Mouse (Mus musculus) heart, postnatal 0 days (tissue): ENCODE measurements around the gene Mybpc2. TPM values are rescaled to one million over a fixed set of nuclear protein-coding genes. Genes with fewer than 3 reads are reported as not detected.

Source experiments
- ATAC-seq: fragments of 200-750 bp; cut with Nextera tagmentation; 2 replicates; pipeline ENCODE4 v1.8.0; 2017; ENCODE audit warnings: low read depth, moderate number of reproducible peaks, moderate library complexity; ENCODE audit not compliant: insufficient read depth
- DNase-seq: peaks from one replicate; pipeline ENCODE4 v3.0.0-alpha.2; 2016; ENCODE audit warnings: low spot score
- H3K27ac ChIP-seq: fragments of 300-500 bp; sonication (generic); 2 replicates; pipeline ENCODE4 v1.5.1; 2014; ENCODE audit warnings: low read depth, mild to moderate bottlenecking
- H3K27me3 ChIP-seq: fragments of 300-500 bp; sonication (generic); 2 replicates; pipeline ENCODE4 v1.6.1; 2014; ENCODE audit warnings: low read length, mixed read lengths; ENCODE audit not compliant: control insufficient read depth, insufficient read depth
- H3K36me3 ChIP-seq: fragments of 300-500 bp; sonication (generic); replicated peaks from 2 replicates; pipeline ENCODE4 v1.6.1; 2014; ENCODE audit warnings: low read length, mixed read lengths; ENCODE audit not compliant: control insufficient read depth, insufficient read depth
- H3K4me1 ChIP-seq: fragments of 300-500 bp; sonication (generic); 2 replicates; pipeline ENCODE4 v1.6.1; 2014; ENCODE audit warnings: antibody characterized with exemption; ENCODE audit not compliant: control insufficient read depth, insufficient read depth
- H3K4me2 ChIP-seq: fragments of 300-500 bp; sonication (generic); 2 replicates; pipeline ENCODE4 v1.6.1; 2014; ENCODE audit warnings: low read depth, mild to moderate bottlenecking, low read length, moderate library complexity
- H3K4me3 ChIP-seq: fragments of 300-500 bp; sonication (generic); 2 replicates; pipeline ENCODE4 v1.5.1; 2014; ENCODE audit warnings: low read depth, low read length
- H3K9ac ChIP-seq: fragments of 300-500 bp; sonication (generic); replicated peaks from 2 replicates; pipeline ENCODE4 v1.6.1; 2014; ENCODE audit warnings: low read depth, low read length, mixed read lengths
- H3K9me3 ChIP-seq: fragments of 300-500 bp; sonication (generic); replicated peaks from 2 replicates; pipeline ENCODE4 v1.6.1; 2016; ENCODE audit warnings: low read length; ENCODE audit not compliant: control insufficient read depth
- CTCF ChIP-seq: IDR thresholded peaks from 2 replicates; pipeline ENCODE4 v1.5.1; 2016; ENCODE audit warnings: antibody characterized with exemption, control low read depth, low read depth
- EP300 ChIP-seq: IDR thresholded peaks from 2 replicates; pipeline ENCODE4 v1.6.1; 2016; ENCODE audit warnings: antibody characterized with exemption, low read depth
- WGBS: fragments of 180-500 bp; shearing (Covaris S2); extraction: QIAGEN DNeasy Blood & Tissue Kit; methylation state at CpG from one replicate; pipeline ENCODE4 v1.1.7; 2014; 5-methylcytosine and 5-hydroxymethylcytosine counted together
- polyA plus RNA-seq: library from polyadenylated mRNA; unstranded; fragments of >200 nt; fragmentation: Nextera tagmentation; extraction: Ambion mirVana; gene quantifications from 2 replicates; pipeline ENCODE4 v1.2.1, GENCODE M21; 2015
- total RNA-seq: library from RNA; depleted of rRNA; stranded (reverse); fragments of >200 nt; gene quantifications from 2 replicates; pipeline ENCODE4 v1.2.3, GENCODE M21; 2014; ENCODE audit warnings: low replicate concordance

The Mybpc2 gene
- total and polyA plus RNA-seq, 2 experiments from 2014 or later = 2.6 to 4.5 TPM

GRCm38 (mm10) chr7:44482836-44483435, 41.5 kb downstream of the Mybpc2 start:
- Histone ChIP-seq H3K36me3 (no peaks in the 10 kb centered on the region), H3K27ac (peak overlapping the region; percentile 20; the same call in 1 of the 2 replicates), H3K4me2 (peak overlapping the region; percentile 30), H3K4me3 (no peak overlapping the region), H3K9ac (peak overlapping the region; percentile 26; the same call in 1 of the 2 replicates), H3K4me1 (peaks cover 12% of the 10 kb centered on the region), H3K9me3 (no peaks in the 10 kb centered on the region), H3K27me3 (no peaks in the 10 kb centered on the region)
- WGBS = 42% methylated on average over 3 of the region's 3 CpGs
- TF ChIP-seq EP300 (no peak), CTCF (no peak)
- no peak for DNase-seq
- ATAC-seq = no peak

DNA sequence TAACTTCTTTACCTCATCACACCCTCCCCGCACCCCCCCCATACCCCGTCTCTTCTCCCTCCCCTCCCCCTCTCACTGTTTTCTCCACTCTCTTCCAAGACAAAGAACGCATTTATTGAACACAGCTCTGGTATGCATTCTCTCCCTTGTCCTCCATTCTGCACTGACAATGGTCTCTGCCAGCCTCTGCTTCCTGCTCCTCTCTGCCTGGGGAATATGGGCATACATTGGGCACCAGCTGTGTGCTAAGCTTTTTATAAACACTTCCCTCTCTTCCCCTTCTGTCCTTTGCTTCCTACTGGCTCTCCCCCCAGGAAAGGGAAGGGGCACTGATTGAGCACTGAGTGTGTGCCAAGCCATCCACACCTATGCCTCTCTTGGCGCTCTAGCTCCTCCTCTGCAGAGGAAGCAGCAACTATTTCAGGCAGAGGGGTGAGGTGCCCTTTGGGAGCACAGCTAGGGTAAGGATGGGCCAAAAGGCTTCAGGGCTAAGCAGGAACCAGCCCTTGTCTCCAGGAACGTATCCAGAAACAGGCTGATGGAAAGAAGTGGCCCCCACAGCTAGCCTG, 49.3 kb downstream of the Mybpc2 start:
- TF ChIP-seq CTCF (no peak), EP300 (no peak)
- Histone ChIP-seq H3K9me3 (no peaks in the 10 kb centered on the region), H3K27ac (peak overlapping the region; percentile 99), H3K27me3 (no peaks in the 10 kb centered on the region), H3K36me3 (no peaks in the 10 kb centered on the region), H3K4me3 (peak overlapping the region; percentile 52), H3K4me1 (peaks cover 33% of the 10 kb centered on the region), H3K4me2 (peak overlapping the region; percentile 55), H3K9ac (peak overlapping the region; percentile 72; the same call in 1 of the 2 replicates)
- DNase-seq (peak; percentile 56), ATAC-seq (no peak)
- WGBS = 16% methylated on average over 5 of the region's 5 CpGs

- Histone ChIP-seq H3K9ac (peak overlapping the region; percentile 72), H3K27me3 (no peaks in the 10 kb centered on the region), H3K4me1 (peaks cover 38% of the 10 kb centered on the region), H3K4me3 (peak overlapping the region; percentile 52), H3K27ac (peak overlapping the region; percentile 99), H3K9me3 (no peaks in the 10 kb centered on the region), H3K36me3 (no peaks in the 10 kb centered on the region), H3K4me2 (peak overlapping the region; percentile 55)
- TF ChIP-seq CTCF = no peak
- TF ChIP-seq EP300 = peak; percentile 85; the same call in 1 of the 2 replicates
- peak; percentile 60 for DNase-seq
- peak; percentile 12 for ATAC-seq
- 9% methylated on average over 4 of the region's 4 CpGs for WGBS
These were observed 50.0 kb downstream of the Mybpc2 start for GRCm38 (mm10) chr7:44474419-44474818.

DNA sequence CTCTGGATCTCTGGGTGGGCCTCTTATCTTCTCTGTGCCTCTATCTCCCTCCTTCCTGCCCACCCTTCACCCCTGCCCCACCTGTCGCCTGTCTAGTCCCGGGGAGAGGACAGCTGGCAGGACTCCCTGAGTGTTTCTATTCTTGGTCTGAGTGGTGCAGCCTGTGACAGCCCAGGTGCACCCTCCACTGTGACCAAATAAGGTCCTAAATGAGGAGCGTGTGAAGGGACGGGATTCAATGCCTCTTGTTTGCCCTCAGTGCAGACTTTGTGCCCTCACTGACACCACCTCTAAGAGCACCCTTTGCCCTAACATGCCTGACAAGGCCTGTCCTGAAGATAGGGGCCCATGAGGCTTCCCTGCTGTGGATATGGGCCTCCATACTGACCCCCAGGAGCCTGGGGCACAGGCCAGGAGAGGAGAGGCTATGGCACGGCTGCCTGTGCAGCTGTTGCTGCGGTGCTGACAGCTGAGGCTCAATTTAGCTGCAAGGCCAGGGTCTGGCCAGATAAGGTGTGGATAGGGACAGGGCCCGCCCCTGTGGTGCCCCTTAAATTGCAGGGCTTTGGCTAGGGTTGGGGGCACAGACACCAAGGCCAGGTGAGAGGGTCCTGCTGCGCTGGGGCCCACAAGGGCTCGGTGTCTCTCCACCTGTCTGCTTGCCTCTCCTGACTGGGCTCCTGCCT, 51.4 kb downstream of the Mybpc2 start:
- H3K4me3 ChIP-seq = peak overlapping the region; percentile 52
- no peaks in the 10 kb centered on the region for H3K27me3 ChIP-seq
- ATAC-seq (peak; percentile 70), DNase-seq (peak; percentile 95)
- no peaks in the 10 kb centered on the region for H3K9me3 ChIP-seq
- peak overlapping the region; percentile 55 for H3K4me2 ChIP-seq
- peak overlapping the region; percentile 72 for H3K9ac ChIP-seq
- TF ChIP-seq EP300 (peak; percentile 94; the same call in 1 of the 2 replicates), CTCF (no peak)
- H3K4me1 ChIP-seq = peaks cover 50% of the 10 kb centered on the region
- H3K36me3 ChIP-seq = no peaks in the 10 kb centered on the region
- WGBS = 19% methylated on average over 9 of the region's 9 CpGs
- H3K27ac ChIP-seq = peak overlapping the region; percentile 99

DNA sequence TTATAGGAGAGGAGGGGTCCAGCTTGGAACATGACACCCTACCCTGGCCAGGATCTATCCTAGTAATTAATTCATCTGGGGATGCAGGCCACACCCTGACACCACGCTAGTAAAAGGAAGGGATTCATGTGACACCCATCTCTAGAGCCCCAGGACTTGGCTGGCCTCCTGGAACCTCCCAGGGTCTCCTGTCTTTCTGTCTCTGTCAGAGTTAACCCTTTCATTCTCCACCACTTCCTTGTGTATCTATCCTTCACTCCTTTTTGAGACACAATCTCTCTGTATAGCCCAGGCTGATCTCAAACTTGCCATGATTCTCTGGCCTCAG, 51.9 kb downstream of the Mybpc2 start:
- no peaks in the 10 kb centered on the region for H3K36me3 ChIP-seq
- DNase-seq (no peak), ATAC-seq (no peak; the same call in 1 of the 2 replicates)
- peak overlapping the region; percentile 99 for H3K27ac ChIP-seq
- WGBS = 8% methylated on average over 1 of the region's 1 CpGs
- peaks cover 50% of the 10 kb centered on the region for H3K4me1 ChIP-seq
- H3K4me3 ChIP-seq = peak overlapping the region; percentile 52
- H3K9me3 ChIP-seq = no peaks in the 10 kb centered on the region
- H3K4me2 ChIP-seq = peak overlapping the region; percentile 55
- TF ChIP-seq CTCF (no peak), EP300 (no peak)
- peak overlapping the region; percentile 72; the same call in 1 of the 2 replicates for H3K9ac ChIP-seq
- H3K27me3 ChIP-seq = no peaks in the 10 kb centered on the region
